Mouse (Mus musculus) CD4-positive, CD25-positive, alpha-beta regulatory T cell, adult 4 months (primary cell): ENCODE results near the gene Rita1. TPM values are rescaled to one million over a fixed set of nuclear protein-coding genes. Genes with fewer than 3 reads are reported as not detected.

Experiments
- ATAC-seq: one replicate; pipeline ENCODE4 v1.8.0; 2017
- polyA plus RNA-seq, 2 experiments: library from polyadenylated mRNA; unstranded; fragments of 100-300 nt; shearing (Covaris generic); gene quantifications; one replicate each; pipeline ENCODE4 v1.2.1; 2017

The Rita1 gene
- polyA plus RNA-seq, 2 experiments from 2014 or later, result 2.2 to 6.3 TPM

DNA sequence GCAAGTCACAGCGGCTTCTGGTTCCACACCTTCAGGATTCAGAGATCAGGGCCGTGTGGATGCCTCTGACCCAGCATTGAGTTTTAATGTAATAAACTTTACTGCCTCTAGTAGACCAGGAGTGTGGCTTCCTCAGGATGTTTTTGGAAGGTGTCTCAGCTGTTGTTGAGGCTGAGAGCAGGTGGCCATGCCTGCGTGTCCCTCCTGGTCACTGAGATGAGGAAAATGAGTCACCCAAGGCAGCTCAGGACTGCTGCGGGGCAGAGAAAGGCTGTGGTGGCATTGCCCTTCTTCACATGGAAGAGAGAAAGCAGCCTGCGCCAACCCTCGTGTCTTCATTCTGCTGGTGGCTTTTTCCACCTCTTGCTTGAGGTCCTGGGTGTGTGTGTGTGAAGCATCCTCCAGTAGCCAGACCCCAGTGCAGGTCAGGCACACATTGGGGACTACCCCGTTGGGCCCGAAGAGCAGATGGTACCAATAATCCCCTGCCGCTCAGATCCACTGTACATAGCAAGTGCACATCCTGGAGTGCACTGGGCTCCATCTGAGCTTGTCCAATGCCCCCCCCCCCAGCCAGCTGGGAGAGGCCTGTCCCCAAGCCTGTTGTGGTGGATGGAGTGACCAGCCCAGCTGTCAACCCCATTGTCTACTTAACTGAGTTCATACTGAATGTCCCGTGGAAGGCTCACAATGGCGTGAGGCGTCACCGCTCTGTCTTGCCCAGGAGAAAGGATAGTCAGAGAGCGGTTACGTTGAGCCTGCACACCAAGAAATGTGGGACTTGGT, 15.3 kb upstream of the Rita1 start:
- no peak for ATAC-seq

DNA sequence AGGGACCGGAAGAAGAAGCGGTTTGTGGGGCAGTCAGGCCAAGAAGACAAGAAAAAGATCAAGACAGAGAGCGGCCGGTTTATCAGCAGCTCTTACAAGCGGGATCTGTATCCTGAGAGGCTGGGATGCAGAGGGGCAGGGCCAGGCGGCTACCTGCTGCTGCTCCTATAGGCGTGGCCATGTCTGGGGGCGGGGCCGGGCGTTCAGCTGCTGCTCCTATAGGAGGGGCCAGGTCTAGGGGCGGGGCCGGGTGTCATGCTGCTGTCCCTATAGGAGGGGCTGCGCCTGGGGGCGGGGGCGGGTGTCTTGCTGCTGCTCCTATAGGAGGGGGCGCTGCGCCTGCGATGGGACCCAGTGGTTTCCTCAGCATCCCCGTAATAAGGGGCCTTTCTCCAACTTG, 14.0 kb upstream of the Rita1 start:
- no peak for ATAC-seq

DNA sequence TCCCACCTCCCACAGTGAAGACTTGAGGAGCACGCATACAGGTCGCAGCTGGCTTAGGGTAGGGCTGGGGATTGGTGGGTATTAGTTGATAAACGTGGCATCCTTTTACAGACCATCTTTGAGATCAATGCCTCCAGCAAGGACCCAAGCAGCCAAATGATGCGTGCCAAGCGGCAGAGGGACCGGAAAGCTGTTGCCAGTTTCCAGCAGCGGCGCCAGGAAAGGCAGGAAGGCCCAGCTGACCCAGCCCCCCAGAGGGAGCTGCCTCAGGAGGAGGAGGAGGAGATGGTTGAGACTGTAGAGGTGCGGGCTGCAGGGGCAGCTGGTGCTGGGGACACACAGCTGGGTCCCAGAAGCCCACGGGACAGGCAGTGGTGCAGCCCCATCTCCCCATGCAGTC, 12.0 kb upstream of the Rita1 start:
- no peak for ATAC-seq

GRCm38 (mm10) chr5:120622198-120622851, 9.9 kb upstream of the Rita1 start:
- ATAC-seq, result peak; percentile 40

DNA sequence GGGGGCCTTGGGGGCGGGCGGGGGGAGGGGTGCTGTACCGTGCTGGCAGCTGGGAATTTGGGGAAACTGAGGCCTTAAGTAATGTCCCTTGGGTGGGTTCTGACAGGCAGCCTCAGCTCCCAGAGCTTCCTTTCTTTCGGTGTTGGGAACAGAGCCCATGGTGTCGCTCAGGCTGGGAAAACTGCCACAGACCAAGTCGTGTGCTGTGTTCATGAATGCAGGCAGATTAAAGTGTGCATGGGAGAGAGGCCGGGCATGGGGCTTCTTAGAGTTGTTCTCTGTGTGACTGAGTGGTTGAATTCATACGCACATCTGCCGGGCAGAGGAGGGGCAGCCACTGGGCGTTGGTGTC, 9.4 kb upstream of the Rita1 start:
- ATAC-seq, result no peak

DNA sequence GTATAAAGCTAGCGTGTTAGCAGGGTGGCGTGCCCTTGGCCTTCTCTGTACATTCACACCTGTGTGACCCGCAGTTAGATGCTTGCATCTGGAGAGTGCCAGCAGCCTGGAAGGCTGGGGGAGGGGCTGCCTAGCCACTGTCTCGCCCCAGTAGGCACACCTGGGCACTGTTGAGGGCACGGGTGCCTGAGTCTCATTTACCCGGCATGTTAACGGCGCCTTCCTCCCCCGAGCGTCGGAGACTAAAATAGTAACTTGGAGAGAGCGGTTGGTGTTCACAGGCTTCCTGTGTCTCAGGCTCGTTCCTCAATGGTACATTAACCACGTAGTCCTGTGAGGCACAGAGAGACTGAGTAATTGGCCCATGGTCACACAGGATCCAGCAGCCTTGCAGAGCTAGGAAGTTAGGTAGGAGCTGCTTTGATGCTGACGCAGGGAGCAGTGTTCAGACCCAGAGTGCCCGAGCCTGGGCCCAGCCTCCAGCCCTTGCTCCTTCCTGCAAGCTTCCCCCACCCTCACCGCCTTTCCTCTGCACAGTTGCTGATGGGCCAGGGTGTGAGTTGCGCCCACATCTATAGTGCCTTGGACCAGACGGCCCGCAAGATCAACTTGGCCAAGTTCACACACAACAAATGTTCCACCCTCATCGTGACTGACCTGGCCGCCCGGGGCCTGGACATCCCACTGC, 8.8 kb upstream of the Rita1 start:
- peak; percentile 77 for ATAC-seq

- peak; percentile 62 for ATAC-seq
Observed at GRCm38 (mm10) chr5:120620375-120621077, 8.1 kb upstream of the Rita1 start.

- ATAC-seq, result no peak
Observed at GRCm38 (mm10) chr5:120619201-120619600, 6.8 kb upstream of the Rita1 start.

- ATAC-seq, result no peak
Observed at GRCm38 (mm10) chr5:120618778-120619177, 6.4 kb upstream of the Rita1 start.

DNA sequence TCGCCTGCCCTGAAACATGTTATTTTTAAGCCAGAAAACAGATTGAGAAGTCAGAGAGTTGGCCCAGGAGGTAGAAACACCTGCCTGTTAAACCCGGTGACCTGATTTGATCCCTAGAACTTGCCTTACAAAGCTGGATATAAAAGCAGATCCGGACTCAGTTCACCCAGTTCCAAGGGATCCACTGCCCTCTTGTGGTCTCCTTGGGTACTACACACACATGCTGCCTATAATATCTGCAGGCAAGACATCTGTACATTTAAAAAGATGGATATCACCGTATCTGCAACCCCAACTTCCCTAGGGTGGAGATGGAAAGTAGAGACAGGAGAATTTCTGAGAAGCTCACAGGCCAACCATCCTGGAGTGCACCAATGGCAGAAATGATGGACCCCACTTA, 3.5 kb upstream of the Rita1 start:
- ATAC-seq, result no peak

DNA sequence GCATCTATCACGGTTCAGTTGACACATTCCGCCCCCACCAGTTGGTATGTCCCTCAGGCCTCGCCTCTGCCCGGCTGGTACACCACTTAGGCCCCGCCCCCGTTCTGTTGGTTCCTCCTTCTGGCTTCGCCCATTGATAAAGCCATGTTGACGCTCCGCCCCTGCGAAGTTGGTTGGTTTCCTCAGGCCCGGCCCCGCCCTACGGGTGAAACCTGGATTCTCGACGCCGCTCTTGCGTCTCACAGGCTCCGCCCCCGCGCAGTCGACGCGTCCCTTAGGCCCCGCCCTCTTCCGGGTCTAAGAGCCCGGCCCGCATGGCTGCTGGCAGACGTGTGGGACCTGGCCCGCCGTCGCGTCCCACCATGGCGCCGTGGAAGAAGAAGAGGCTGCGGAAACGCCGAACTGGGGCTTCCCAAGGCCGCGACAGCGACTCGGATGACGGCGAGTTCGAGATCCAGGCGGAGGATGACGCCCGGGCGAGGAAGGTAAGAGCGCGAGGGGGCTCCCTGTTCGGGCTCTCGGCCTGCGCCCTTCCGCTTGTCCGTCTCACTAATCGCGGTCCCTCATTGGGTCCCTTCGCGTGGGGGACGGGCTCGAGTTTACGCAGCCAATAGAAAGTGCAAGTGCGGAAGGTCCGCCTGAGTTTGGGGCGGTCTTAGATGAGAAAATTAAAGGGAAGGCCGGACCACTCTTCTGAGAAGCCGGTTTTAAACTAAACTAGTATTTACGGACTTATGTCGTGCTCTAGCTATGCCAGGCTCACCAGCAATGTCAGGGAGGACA, 624 bp upstream of the Rita1 start:
- ATAC-seq, result peak; percentile 88

- no peak for ATAC-seq
Observed at GRCm38 (mm10) chr5:120611416-120611815, 973 bp downstream of the Rita1 start.

- ATAC-seq, result no peak
Observed at GRCm38 (mm10) chr5:120610906-120611305, 1.5 kb downstream of the Rita1 start.

DNA sequence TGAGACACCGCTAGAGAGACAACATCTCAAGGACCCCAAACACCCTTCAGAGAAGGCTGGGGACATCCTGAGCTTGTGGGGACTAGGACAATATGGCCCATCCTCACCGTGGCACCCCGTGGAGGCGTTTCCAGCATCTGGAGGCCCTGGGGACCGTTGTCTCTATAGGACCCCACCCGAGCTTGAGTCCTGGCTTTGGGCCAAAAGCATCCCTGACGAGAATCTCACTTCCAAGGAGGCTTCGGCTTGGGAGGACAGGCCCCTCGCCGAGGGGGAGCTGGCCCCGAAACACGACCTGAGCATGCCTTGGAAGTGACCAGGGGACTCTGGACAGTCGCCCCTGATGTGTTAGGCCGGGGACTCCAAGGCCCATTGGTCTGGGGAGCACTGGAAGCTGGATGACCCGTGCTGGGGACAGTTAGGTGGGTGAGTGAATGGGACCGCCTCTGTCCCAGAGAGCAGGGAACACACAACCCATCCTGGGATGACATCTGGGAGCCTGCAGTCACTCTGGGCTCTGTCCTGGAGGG, 3.1 kb downstream of the Rita1 start:
- no peak for ATAC-seq

DNA sequence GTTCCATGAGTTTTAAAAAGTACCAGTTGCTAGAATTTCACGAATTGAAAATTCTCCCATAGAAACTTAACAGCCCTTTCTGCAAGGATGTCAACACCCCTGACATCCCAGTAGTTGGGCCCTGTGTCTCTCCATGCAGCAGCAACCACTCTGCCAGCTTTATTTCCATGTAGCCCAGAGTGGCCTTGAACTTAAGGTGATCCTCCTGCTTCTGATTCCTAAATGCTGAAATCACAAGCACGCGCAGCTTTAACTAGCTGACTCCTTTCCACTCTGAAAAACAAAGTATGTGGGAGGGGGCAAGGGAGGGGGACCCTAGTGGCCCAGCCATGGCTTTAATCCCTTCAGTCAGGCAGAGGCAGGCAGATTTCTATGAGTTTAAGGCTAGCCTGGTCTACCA, 5.1 kb downstream of the Rita1 start:
- ATAC-seq, result no peak

- no peak for ATAC-seq
Observed at GRCm38 (mm10) chr5:120606590-120607200, 5.7 kb downstream of the Rita1 start.

- peak; percentile 75 for ATAC-seq
Observed at GRCm38 (mm10) chr5:120605688-120606087, 6.7 kb downstream of the Rita1 start.

GRCm38 (mm10) chr5:120605241-120605661, 7.1 kb downstream of the Rita1 start:
- no peak for ATAC-seq

- peak; percentile 83 for ATAC-seq
Observed at GRCm38 (mm10) chr5:120604839-120605238, 7.5 kb downstream of the Rita1 start.

- no peak for ATAC-seq
Observed at GRCm38 (mm10) chr5:120603515-120603914, 8.9 kb downstream of the Rita1 start.

GRCm38 (mm10) chr5:120602210-120602609, 10.2 kb downstream of the Rita1 start:
- no peak for ATAC-seq
